10 mouse cellular contexts compared by ENCODE assay signal in genomic region chr2:132952197-132952596, GRCm38 (mm10). TPM values are rescaled to one million over a fixed set of nuclear protein-coding genes. Genes with fewer than 3 reads are reported as not detected.
DNase-seq lines count a peak whose midpoint lies in the region; ATAC-seq and TF ChIP-seq lines count a peak whose summit lies in the region.
"Had no signal": no experiment of that assay in that cellular context is flagged by ENCODE, and none has a peak within 500 bp of the region (broad histone marks: within the 10 kb centered on the region; RNA-seq: fewer than 3 reads in every experiment).

No protein-coding gene starts in this region.

- H3K27me3 ChIP-seq in heart, embryonic 16.5 days (ENCODE audit: control insufficient read depth, insufficient read depth, low read length), result peaks cover 10% of the 10 kb centered on the region; the same call in 1 of the 2 replicates
- H3K27me3 ChIP-seq in forebrain, embryonic 15.5 days, result peaks cover 8% of the 10 kb centered on the region
- no peaks in the 10 kb centered on the region for H3K27me3 ChIP-seq in neural tube, embryonic 14.5 days (ENCODE audit: control insufficient read depth, insufficient read depth, low read length)

- H3K4me2 ChIP-seq in heart, embryonic 16.5 days (ENCODE audit: low read depth, low read length), result 0 out of 2 replicates have a peak overlapping the region, but pooled peaks have one; percentile 6
- no peak overlapping the region for H3K4me2 ChIP-seq in forebrain, embryonic 15.5 days (replicated peaks)
- no peak overlapping the region for H3K4me2 ChIP-seq in neural tube, embryonic 14.5 days (ENCODE audit: low read depth, low read length)

- no peak overlapping the region for H3K9ac ChIP-seq in heart, embryonic 16.5 days (ENCODE audit: low read length)
- H3K9ac ChIP-seq in ES-E14 (ENCODE audit: insufficient read depth, low read depth, low read length, poor library complexity, severe bottlenecking), result no peak overlapping the region
- H3K9ac ChIP-seq in forebrain, embryonic 15.5 days (replicated peaks), result no peak overlapping the region
- no peak overlapping the region for H3K9ac ChIP-seq in neural tube, embryonic 14.5 days (replicated peaks; ENCODE audit: low read depth, low read length)

- H3K4me3 ChIP-seq in heart, embryonic 16.5 days (ENCODE audit: low read length), result no peak overlapping the region
- H3K4me3 ChIP-seq in ES-E14 (ENCODE audit: insufficient read depth in 1 of 2, low read depth in 1 of 2, low read length in 2 of 2, poor library complexity in 1 of 2, severe bottlenecking in 1 of 2), result no peak overlapping the region
- H3K4me3 ChIP-seq in forebrain, embryonic 15.5 days, result no peak overlapping the region
- no peak overlapping the region for H3K4me3 ChIP-seq in neural tube, embryonic 14.5 days (ENCODE audit: low read depth, low read length)

- WGBS in heart, embryonic 16.5 days, result 3% methylated on average over 8 of the region's 8 CpGs
- 2% methylated on average over 8 of the region's 8 CpGs for WGBS in forebrain, embryonic 15.5 days
- 3% methylated on average over 8 of the region's 8 CpGs for WGBS in neural tube, embryonic 14.5 days

- in situ Hi-C loops in ES-E14 (cut with MboI; ENCODE audit: low sequenced_read_pairs in 2 of 2, unreplicated experiment in 2 of 2), result no loop called here

- intact Hi-C loops in heart, postnatal 14 days (cut with DNase I), result no loop called here

- H3K27ac ChIP-seq in heart, embryonic 16.5 days (ENCODE audit: low read length), result no peak overlapping the region
- no peak overlapping the region for H3K27ac ChIP-seq in ES-E14 (ENCODE audit: insufficient read depth, low read depth, low read length, poor library complexity, severe bottlenecking)
- no peak overlapping the region for H3K27ac ChIP-seq in forebrain, embryonic 15.5 days (replicated peaks)
- H3K27ac ChIP-seq in neural tube, embryonic 14.5 days (ENCODE audit: low read depth, low read length), result no peak overlapping the region

- ATAC-seq in heart, embryonic 16.5 days (replicated peaks; ENCODE audit: extremely low read depth, insufficient read depth, low FRiP score), result no peak
- peak; percentile 69; the same call in 1 of the 2 replicates for ATAC-seq in forebrain, embryonic 15.5 days (replicated peaks)
- ATAC-seq in neural tube, embryonic 14.5 days (ENCODE audit: low read depth), result peak; percentile 73; the same call in 1 of the 2 replicates

- no peaks in the 10 kb centered on the region for H3K9me3 ChIP-seq in heart, embryonic 16.5 days (replicated peaks; ENCODE audit: control insufficient read depth, low read length)
- no peaks in the 10 kb centered on the region for H3K9me3 ChIP-seq in ES-E14 (ENCODE audit: control insufficient read depth, insufficient read depth, low read depth, low read length)
- no peaks in the 10 kb centered on the region for H3K9me3 ChIP-seq in forebrain, embryonic 15.5 days
- H3K9me3 ChIP-seq in neural tube, embryonic 14.5 days (ENCODE audit: control insufficient read depth, low read length), result no peaks in the 10 kb centered on the region

- no peaks in the 10 kb centered on the region for H3K4me1 ChIP-seq in heart, embryonic 16.5 days (ENCODE audit: control insufficient read depth, insufficient read depth, low read length)
- H3K4me1 ChIP-seq in ES-E14 (ENCODE audit: control insufficient read depth in 2 of 2, insufficient read depth in 2 of 2, low read length in 2 of 2, poor library complexity in 1 of 2), result no peaks in the 10 kb centered on the region
- H3K4me1 ChIP-seq in forebrain, embryonic 15.5 days, result no peaks in the 10 kb centered on the region
- H3K4me1 ChIP-seq in neural tube, embryonic 14.5 days (ENCODE audit: control insufficient read depth, insufficient read depth, low read length), result no peaks in the 10 kb centered on the region

- DNase-seq in heart, adult 8-10 months (ENCODE audit: low spot score), result no peak
- peak; percentile 40 for DNase-seq in ES-E14 (ENCODE audit: low read depth, low spot score)
- peak; percentile 34 to 59 for DNase-seq in kidney, postnatal 4 days
- no peak for DNase-seq in spleen, adult 12 weeks (ENCODE audit: low spot score)
- DNase-seq in heart, postnatal 14 days, result no peak

- H3K36me3 ChIP-seq in heart, embryonic 16.5 days (ENCODE audit: control insufficient read depth, insufficient read depth), result no peaks in the 10 kb centered on the region
- H3K36me3 ChIP-seq in ES-E14 (ENCODE audit: control insufficient read depth, insufficient read depth, low read length, poor library complexity, severe bottlenecking), result no peaks in the 10 kb centered on the region
- no peaks in the 10 kb centered on the region for H3K36me3 ChIP-seq in forebrain, embryonic 15.5 days
- H3K36me3 ChIP-seq in neural tube, embryonic 14.5 days (ENCODE audit: control insufficient read depth, insufficient read depth, low read length), result no peaks in the 10 kb centered on the region

TF ChIP-seq in ES-E14, 5 proteins besides CTCF, POLR2A, EP300 and RAD21:
- TF ChIP-seq CHD2 (IDR thresholded peaks at IDR 0.05; ENCODE audit: low read depth, low read length) (no peak), ZNF384 (IDR thresholded peaks at IDR 0.05; ENCODE audit: low read depth, low read length) (no peak), ZC3H11A (IDR thresholded peaks at IDR 0.05; ENCODE audit: borderline replicate concordance, low read depth, low read length) (no peak), HCFC1 (IDR thresholded peaks at IDR 0.05; ENCODE audit: borderline replicate concordance, insufficient read depth, low read length) (no peak), MAFK (IDR thresholded peaks at IDR 0.05; ENCODE audit: insufficient read depth, low read depth, low read length) (0 out of 2 replicates have a peak, but pooled peaks have one; percentile 9)

RNA-seq across cellular contexts. Expression of gene Fermt1, which starts 6.5 kb away (rescaled TPM):
- polyA plus RNA-seq in heart, embryonic 16.5 days (2015; fragmentation: Nextera tagmentation; extraction: Ambion mirVana), result 2.9 and 6.0 TPM in 2 replicates
- not detected for total RNA-seq in heart, adult 8-10 months (2022)
- total RNA-seq in ES-E14 (2012; rRNA removed), result 2.4 and 2.7 TPM in 2 replicates
- not detected in 2 replicates for polyA plus RNA-seq in forebrain, embryonic 15.5 days (2015; fragmentation: Nextera tagmentation; extraction: Ambion mirVana)
- not detected in 2 replicates for polyA plus RNA-seq in neural tube, embryonic 14.5 days (2014; fragmentation: Nextera tagmentation; extraction: Ambion mirVana)
- total RNA-seq in heart, postnatal 14 days (2021), result under 1 TPM in 1 of 2 experiments, not detected in 1; 0.10 TPM
- total RNA-seq: heart, postnatal 10 days; neutrophil, adult 5-6 weeks had no signal

Comparison
In these comparisons a context has a peak if more than half of its experiments do, and no peak if none do; other contexts are left out.
1. DNase-seq: peak in ES-E14 (single experiment) and kidney, postnatal 4 days (2 of 2); none in heart, adult 8-10 months (single experiment), spleen, adult 12 weeks (single experiment) and heart, postnatal 14 days (0 of 2).